Mouse (Mus musculus) retina, postnatal 7 days (tissue): ENCODE results near the gene Psmc5.
"Not testable (repeated sequence)": the region's sequence is repeated elsewhere in the genome, so short reads cannot be mapped to it uniquely, and the experiment has no call there.

Experiments used
- DNase-seq: peaks from one replicate; pipeline ENCODE4 v3.0.0-alpha.2; 2012; ENCODE audit warnings: low read depth, low spot score

Gene Psmc5

DNA sequence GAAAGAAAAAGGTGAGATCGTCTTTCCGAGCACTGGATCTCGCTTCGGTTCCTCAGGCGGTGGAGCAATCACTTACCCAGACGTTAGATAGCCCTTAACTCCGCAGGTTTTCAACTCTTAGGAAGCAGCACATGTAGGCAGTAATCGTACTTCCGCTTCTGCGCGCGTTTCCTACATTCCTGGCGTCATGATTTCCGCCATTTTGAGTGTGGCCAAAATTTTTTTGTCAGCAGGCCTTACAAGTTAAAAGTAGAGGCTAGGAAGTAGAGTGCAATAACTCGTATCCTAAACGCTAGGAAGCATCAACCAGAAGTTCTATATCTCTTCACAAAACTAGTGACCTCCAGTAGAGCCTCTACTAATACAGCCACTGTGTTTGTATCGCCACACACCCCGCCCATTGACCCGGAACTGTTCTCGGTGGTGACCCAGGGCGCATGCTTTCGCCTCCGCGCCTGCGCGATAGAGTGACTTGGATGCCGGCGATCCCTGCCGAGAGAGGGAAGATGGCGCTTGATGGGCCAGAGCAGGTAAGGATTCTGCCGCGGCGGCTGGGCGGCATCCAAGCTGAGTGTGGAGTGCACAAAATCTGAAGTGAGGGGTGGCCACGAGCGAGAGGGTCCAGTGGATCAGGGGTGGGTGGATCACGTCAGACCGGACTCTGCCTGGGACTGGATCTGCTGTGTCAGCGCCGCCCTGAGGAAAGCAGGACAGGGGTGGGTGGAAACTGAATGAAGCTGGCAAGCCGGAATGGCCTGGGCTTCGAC lies at the start of gene Psmc5, which contains the start of gene Ftsj3:
Gene Psmc5, plus strand, starts transcription at position 470 of the 767 bp plus-strand sequence.
Gene Ftsj3, minus strand, starts transcription at position 395 of the 767 bp plus-strand sequence.
- DNase-seq, result peak; percentile 97

GRCm38 (mm10) chr11:106212771-106213170 lies 43.2 kb upstream of the Psmc5 start:
- no peak for DNase-seq

GRCm38 (mm10) chr11:106214856-106215255 lies 41.1 kb upstream of the Psmc5 start:
- DNase-seq, result no peak

DNA sequence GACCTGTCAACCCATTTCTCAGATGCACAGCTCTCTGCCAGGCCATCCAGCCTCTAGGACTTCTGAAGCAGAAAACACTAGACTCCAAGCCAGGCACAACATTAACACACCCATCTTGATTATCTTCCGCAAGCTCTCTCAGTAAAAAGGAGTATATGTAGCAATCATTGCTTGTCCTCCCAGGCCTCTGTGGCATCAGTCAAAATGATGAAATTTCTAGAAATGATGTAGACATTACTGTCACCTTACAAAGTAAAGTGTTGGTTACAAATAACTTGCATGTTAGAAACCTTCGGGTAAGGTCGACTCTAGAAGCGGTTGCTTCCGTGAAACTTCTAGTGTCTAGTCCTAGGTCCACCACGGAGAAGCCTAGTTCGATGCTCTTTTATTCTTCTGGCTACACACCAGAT lies 40.5 kb upstream of the Psmc5 start:
- DNase-seq, result no peak

DNA sequence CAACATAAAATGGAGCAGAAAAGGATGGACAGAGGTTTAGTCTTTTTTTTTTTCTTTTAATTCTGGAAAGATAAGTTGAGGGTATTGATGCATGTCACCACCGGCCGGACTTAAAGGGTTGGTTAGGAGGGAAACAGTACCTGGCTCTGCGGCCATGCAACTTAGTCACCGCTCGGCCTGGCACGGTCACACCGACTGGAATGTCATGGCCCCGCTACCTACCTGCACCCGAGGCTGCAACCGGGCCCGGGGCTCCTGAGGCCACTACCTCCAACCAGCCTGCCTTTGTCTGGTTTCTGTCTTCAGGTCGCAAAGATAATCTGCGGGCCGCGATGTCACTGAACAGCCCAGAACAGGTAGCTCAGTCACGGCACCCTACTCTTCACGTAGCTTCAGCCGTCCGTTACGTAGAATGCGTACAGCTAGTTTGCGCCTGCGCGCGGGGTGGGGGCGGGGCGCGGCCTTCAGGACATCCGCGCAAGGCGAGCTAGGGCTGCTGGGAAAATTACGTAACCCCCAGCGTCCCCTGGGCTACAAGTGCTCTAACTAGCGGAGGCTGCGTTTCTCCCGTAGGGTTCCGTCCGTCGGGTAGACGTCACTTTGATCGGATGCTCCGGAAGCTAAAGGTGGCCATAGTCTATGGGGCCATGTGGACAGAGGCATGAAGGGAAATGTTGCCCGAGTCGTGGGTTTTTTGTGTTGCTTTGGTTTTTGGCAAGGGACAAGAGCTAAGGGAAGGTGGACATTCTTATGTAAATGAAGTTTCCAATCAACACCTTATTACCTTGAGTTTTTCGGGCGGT lies 39.8 kb upstream of the Psmc5 start, which contains the start of gene Ccdc47:
Gene Ccdc47, minus strand, starts transcription at position 418 of the 803 bp plus-strand sequence.
- DNase-seq, result peak; percentile 98

GRCm38 (mm10) chr11:106216730-106217490 lies 39.0 kb upstream of the Psmc5 start, which contains the start of gene Ddx42:
TSS of gene Ddx42 (plus strand) at chr11:106216926.
- peak; percentile 95 for DNase-seq

DNA sequence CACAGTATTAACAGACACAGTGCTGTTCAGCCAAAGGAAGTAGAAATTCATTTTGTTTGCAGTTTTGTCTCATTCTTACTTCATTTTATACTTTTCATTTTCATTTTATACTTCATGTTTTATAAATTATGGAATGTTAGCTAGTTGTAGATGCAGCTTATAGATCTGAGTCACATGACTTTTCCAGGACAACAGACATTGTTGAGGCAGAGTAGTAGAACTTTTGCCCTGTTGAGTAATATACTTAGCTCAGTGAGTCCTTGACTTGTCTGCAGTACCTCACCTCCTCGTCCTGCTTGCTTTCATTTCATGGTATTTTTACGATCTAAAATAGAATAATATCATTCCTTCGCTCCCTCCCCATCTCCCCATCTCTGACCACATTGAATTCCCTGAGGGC lies 35.4 kb upstream of the Psmc5 start:
- no peak for DNase-seq

DNA sequence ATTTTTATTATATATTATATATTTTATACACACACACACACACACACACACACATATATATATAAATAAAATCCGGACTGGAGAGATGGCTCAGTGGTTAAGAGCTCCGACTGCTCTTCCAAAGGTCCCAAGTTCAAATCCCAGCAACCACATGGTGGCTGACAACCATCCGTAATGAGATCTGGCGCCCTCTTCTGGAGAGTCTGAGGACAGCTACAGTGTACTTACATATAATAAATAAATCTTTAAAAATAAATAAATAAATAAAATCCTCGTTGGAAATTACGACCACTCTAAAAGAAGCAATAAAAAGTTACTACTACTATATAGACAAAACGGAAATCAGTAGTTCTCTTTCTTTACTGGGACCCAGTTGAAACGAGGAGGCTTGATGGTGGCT lies 22.0 kb upstream of the Psmc5 start:
- DNase-seq, result not testable (repeated sequence)

DNA sequence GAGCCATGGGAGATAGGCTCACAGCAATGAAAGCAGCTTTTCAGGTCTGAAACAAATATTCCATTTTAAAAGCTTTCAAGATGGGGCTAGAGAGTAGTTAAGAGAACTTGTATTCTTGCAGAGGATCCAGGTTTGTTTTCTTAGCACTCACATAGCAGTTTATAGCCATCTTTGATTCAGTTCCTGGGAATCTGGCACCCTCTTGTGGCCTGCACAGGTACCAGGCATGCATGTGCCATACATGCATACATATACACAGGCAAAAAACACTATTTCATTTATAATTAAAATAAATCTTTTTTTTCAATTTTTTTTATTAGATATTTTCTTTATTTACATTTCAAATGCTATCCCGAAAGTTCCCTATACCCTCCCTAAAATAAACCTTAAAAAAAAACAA lies 9.1 kb upstream of the Psmc5 start:
- no peak for DNase-seq

GRCm38 (mm10) chr11:106249326-106249725 lies 6.6 kb upstream of the Psmc5 start:
- DNase-seq, result no peak

- no peak for DNase-seq
Observed at GRCm38 (mm10) chr11:106254767-106255166, 1.2 kb upstream of the Psmc5 start.

DNA sequence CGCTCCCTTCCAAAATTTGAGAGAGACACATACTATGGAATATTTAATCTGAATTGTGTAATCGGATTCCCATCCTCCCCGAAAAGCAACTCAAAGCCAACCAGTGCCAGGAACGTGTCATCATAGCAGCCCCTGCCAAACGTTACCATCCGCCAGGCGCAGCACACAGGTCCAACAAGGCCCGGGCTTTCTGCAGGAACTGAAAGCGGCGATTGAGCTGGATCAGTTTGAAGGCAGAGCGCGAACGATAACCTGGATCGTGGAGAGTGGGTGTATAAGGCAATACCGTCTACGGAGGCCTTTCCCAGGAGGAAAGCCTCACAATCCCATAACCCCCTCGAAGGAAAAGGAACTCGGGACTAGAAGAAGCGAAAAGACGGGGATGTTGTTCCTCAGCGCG lies 780 bp upstream of the Psmc5 start:
- no peak for DNase-seq

DNA sequence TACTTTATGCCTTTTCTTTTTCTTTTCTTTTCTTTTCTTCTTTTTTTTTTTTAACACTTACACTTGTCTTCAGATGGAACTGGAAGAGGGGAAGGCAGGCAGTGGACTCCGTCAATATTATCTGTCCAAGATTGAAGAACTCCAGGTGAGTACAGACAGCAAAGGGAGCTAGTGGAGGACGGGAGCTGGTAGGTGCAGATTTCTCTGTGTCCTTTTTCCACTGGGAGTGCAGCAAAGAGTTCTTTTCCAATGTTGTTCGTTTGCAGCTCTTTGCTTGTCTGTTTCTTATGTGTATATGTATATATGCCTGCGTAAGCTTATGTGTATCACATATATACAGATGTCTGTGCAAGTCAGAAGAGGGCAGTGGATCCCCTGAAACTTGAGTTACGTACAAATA lies 821 bp downstream of the Psmc5 start:
- DNase-seq, result no peak

DNA sequence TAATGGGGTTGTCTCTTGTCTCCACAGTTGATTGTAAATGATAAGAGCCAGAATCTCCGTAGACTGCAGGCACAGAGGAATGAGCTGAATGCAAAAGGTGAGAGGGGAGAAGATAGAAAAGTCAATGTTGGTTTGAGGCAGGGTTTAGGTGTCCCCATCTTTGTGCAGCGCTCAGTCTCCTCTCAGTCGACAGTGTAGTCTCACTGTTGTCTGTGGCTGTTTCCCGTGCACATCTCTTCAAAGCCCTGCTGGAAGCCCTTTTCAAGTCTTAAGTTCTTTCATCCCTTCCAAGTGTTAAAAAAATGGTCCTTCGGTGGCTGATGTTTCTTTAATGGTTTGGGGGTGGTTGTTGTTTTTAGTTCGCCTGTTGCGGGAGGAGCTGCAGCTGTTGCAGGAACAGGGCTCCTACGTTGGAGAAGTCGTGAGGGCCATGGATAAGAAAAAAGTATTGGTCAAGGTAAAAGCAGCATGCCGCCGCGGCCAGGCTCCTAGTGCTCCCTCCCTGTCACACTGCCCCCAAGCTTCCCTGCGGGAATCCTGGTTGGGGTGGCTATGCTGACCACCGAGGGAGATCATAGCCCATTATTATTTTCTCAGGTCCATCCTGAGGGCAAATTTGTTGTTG lies 5.0 kb downstream of the Psmc5 start:
- no peak for DNase-seq

DNA sequence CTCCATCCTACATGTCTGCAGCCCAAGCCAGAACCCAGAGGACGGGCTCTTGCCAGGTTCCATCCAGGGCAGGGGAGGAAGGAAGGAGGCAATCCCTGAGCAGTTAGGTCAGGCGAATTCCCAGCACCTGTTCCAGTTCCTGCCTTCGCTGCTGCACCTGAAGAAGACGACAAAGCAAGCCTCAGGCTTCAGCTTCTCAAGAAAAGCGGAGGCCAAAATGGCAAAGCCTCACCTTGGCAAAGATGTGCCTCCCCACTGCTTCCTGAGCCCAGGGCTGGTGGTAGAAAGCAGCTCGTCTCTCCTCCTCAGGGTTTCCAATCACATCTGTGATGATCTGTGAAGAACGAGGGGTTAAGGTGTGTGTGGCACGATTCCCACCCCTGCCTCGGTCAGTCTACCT lies 8.0 kb downstream of the Psmc5 start:
- DNase-seq, result no peak

DNA sequence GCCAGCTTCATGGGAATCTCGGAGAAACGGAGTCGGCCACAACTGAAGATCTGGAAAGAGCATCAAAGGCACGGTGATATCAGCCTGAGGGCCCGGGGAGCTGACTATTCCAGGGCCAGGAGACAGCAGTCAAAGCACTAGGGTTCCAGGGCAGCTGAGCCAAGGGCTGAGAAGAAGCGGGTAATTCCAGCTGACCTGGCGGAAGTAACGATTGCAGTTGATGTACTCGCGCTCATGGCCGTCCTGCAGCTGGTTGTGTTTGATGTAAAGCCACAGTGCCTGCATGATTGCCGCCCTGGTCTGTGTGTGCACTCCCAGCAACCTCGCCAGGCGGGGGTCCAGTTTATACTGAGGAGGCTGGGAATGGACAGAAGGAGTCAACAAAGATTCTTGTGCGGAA lies 9.0 kb downstream of the Psmc5 start:
- no peak for DNase-seq

GRCm38 (mm10) chr11:106265570-106265969 lies 9.6 kb downstream of the Psmc5 start:
- DNase-seq, result no peak

- DNase-seq, result no peak
Observed at GRCm38 (mm10) chr11:106266431-106266830, 10.5 kb downstream of the Psmc5 start.

GRCm38 (mm10) chr11:106267311-106267852 lies 11.4 kb downstream of the Psmc5 start:
- no peak for DNase-seq

DNA sequence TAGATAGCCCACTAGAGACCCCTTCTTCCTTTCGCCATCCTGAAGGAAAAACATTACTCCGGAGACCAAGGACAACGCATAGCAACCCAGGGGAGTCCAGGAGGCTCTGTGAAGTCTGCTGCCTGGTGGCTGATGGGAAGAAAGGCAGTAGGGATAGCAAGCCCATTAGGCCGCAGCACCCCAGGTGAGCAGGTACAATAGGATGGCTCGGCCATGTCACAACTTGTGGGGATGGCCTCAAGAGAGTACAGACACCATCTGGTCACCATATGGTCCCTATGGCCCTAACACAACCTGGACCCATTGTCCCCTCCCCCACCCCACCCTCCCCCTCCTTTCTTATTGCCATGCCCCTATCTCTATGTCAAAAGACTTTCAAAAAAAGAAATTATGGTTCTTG lies 11.9 kb downstream of the Psmc5 start:
- no peak for DNase-seq
